Mouse (Mus musculus) mesoderm, embryonic 11.5 days (tissue): ENCODE measurements at regions not wholly inside any gene's neighbourhood (a gene's known extent, or its start where the extent isn't known, plus 50 kb on each side); places are given as distances from the start of the nearest gene placed in this dataset.

Source experiments
- DNase-seq: peaks from one replicate; pipeline ENCODE4 v3.0.0-alpha.2; 2012; ENCODE audit warnings: low read depth, low spot score

- peak; percentile 30 for DNase-seq
Measured at GRCm38 (mm10) chr9:24833766-24834165, 59.7 kb upstream of the Tbx20 start.

GRCm38 (mm10) chr9:24848210-24848609 is 74.1 kb upstream of the Tbx20 start:
- DNase-seq = no peak

GRCm38 (mm10) chr9:24859459-24859858 is 85.4 kb upstream of the Tbx20 start:
- DNase-seq = no peak

- no peak for DNase-seq
Measured at GRCm38 (mm10) chr9:24866390-24867173, 92.5 kb upstream of the Tbx20 start.

- DNase-seq = no peak
Measured at GRCm38 (mm10) chr9:24868746-24869145, 94.6 kb upstream of the Tbx20 start.

- no peak for DNase-seq
Measured at GRCm38 (mm10) chr9:24874434-24875143, 100.5 kb upstream of the Tbx20 start.

GRCm38 (mm10) chr9:24878384-24879174 is 104.5 kb upstream of the Tbx20 start:
- DNase-seq = peak; percentile 11

- DNase-seq = no peak
Measured at GRCm38 (mm10) chr9:24879662-24880061, 105.6 kb upstream of the Tbx20 start.

- DNase-seq = no peak
Measured at GRCm38 (mm10) chr9:24884011-24884410, 109.9 kb upstream of the Tbx20 start.

GRCm38 (mm10) chr9:24888282-24888681 is 114.2 kb upstream of the Tbx20 start:
- DNase-seq = no peak

GRCm38 (mm10) chr9:24896498-24897261 is 122.6 kb upstream of the Tbx20 start:
- no peak for DNase-seq

- DNase-seq = no peak
Measured at GRCm38 (mm10) chr9:24899206-24899928, 125.3 kb upstream of the Tbx20 start.

- DNase-seq = peak; percentile 43
Measured at GRCm38 (mm10) chr9:24903706-24904105, 129.6 kb upstream of the Tbx20 start.

- no peak for DNase-seq
Measured at GRCm38 (mm10) chr9:24909086-24909979, 135.2 kb upstream of the Tbx20 start.

GRCm38 (mm10) chr9:24910738-24911137 is 136.6 kb upstream of the Tbx20 start:
- no peak for DNase-seq

- DNase-seq = no peak
Measured at GRCm38 (mm10) chr9:24920031-24920445, 145.9 kb upstream of the Tbx20 start.

- no peak for DNase-seq
Measured at GRCm38 (mm10) chr9:24922051-24922860, 148.2 kb upstream of the Tbx20 start.

GRCm38 (mm10) chr9:24923514-24923913 is 149.4 kb upstream of the Tbx20 start:
- no peak for DNase-seq

- no peak for DNase-seq
Measured at GRCm38 (mm10) chr9:24937731-24938130, 151.5 kb upstream of the Gm10181 start.
